Mouse (Mus musculus) heart, adult 8-10 months (tissue): ENCODE results near the gene Dicer1. TPM values are rescaled to one million over a fixed set of nuclear protein-coding genes. Genes with fewer than 3 reads are reported as not detected.
A peak's percentile ranks its signal among the peaks of the same experiment; 100 is the strongest.

Experiments
- DNase-seq: peaks from one replicate; pipeline ENCODE4 v3.0.0; 2022; ENCODE audit warnings: low spot score
- total RNA-seq, 4 experiments: library from RNA; stranded (reverse); gene quantifications; 2 replicates each; pipeline ENCODE4 v1.2.4; 2022

The Dicer1 gene
- 10 to 100 TPM; 21.4 to 24.6 (median 22.5) TPM for total RNA-seq

- peak; percentile 98 for DNase-seq
These were observed at the start of gene Dicer1 for GRCm38 (mm10) chr12:104751814-104752765. TSS of gene Dicer1 (minus strand) at chr12:104751952.

- no peak for DNase-seq
These were observed 47.6 kb upstream of the Dicer1 start for GRCm38 (mm10) chr12:104799365-104799764.

GRCm38 (mm10) chr12:104797905-104798304, 46.2 kb upstream of the Dicer1 start:
- DNase-seq: no peak

GRCm38 (mm10) chr12:104796635-104797378, 45.1 kb upstream of the Dicer1 start:
- no peak for DNase-seq

- no peak for DNase-seq
These were observed 43.2 kb upstream of the Dicer1 start for GRCm38 (mm10) chr12:104794957-104795356.

- no peak for DNase-seq
These were observed 41.7 kb upstream of the Dicer1 start for GRCm38 (mm10) chr12:104793486-104793885.

- DNase-seq: no peak
These were observed 25.9 kb upstream of the Dicer1 start for GRCm38 (mm10) chr12:104777603-104778002.

- DNase-seq: no peak
These were observed 20.2 kb upstream of the Dicer1 start for GRCm38 (mm10) chr12:104771941-104772340.

GRCm38 (mm10) chr12:104769201-104769785, 17.5 kb upstream of the Dicer1 start:
- DNase-seq: no peak

- DNase-seq: no peak
These were observed 15.4 kb upstream of the Dicer1 start for GRCm38 (mm10) chr12:104767183-104767582.

- peak; percentile 48 for DNase-seq
These were observed 14.0 kb upstream of the Dicer1 start for GRCm38 (mm10) chr12:104765761-104766160.

- peak; percentile 47 for DNase-seq
These were observed 13.4 kb upstream of the Dicer1 start for GRCm38 (mm10) chr12:104765116-104765515.

- no peak for DNase-seq
These were observed 12.2 kb upstream of the Dicer1 start for GRCm38 (mm10) chr12:104763918-104764317.

GRCm38 (mm10) chr12:104761411-104761810, 9.7 kb upstream of the Dicer1 start:
- DNase-seq: no peak

GRCm38 (mm10) chr12:104758066-104758465, 6.3 kb upstream of the Dicer1 start:
- DNase-seq: no peak

GRCm38 (mm10) chr12:104753686-104754085, 1.9 kb upstream of the Dicer1 start:
- DNase-seq: no peak

GRCm38 (mm10) chr12:104751331-104751813, 380 bp downstream of the Dicer1 start:
- no peak for DNase-seq

GRCm38 (mm10) chr12:104748946-104749345, 2.8 kb downstream of the Dicer1 start:
- DNase-seq: no peak

- no peak for DNase-seq
These were observed 4.5 kb downstream of the Dicer1 start for GRCm38 (mm10) chr12:104747252-104747651.

GRCm38 (mm10) chr12:104746601-104747000, 5.2 kb downstream of the Dicer1 start:
- no peak for DNase-seq

- no peak for DNase-seq
These were observed 8.1 kb downstream of the Dicer1 start for GRCm38 (mm10) chr12:104743687-104744086.

- DNase-seq: no peak
These were observed 9.5 kb downstream of the Dicer1 start for GRCm38 (mm10) chr12:104742247-104742646.
